Mouse (Mus musculus) cerebellum, adult 9-11 months (tissue): ENCODE results near the gene Cass4.

Experiments
- DNase-seq: peaks from one replicate; pipeline ENCODE4 v3.0.0; 2022

Cass4 gene

DNA sequence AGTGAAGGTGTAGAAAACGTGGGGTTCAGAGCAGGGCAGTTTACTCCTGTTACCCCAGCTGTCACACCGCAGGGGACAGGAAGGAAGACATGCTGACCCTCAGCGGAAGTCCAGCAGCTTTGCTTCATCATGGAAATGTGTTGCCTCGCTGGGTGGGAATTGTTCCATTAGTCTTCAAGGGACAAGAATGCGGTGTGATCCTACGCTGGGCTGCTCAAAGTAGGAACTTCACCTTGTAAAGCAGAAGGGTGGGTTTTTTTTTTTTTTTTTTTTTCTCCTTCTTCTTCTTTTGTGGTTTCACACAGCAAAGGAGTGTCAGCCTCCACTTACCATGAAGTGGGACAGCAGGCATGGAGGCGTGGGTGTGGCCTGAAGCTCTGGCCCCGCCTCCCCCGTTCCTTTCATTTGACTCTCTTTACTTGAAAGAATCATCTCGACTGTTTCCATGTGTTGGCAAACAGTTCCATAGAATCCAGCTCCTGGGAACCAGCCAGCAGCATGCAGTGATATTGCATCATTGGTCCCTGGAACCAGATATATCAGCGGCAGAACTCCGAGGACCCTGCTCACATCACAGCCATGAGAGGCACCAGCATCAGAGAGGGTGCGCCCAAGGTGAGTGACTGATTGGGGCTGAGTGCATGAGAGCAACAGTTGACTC, at the start of gene Cass4:
Gene Cass4, plus strand, starts transcription at position 404 of the 661 bp plus-strand sequence.
- DNase-seq, result no peak

- DNase-seq, result peak; percentile 19
These were observed 48.9 kb upstream of the Cass4 start for GRCm38 (mm10) chr2:172344669-172345068.

GRCm38 (mm10) chr2:172345258-172345738, 48.3 kb upstream of the Cass4 start, which contains the start of gene Fam210b:
Gene Fam210b (plus strand): TSS chr2:172345565.
- peak; percentile 96 for DNase-seq

GRCm38 (mm10) chr2:172346034-172346929, 47.3 kb upstream of the Cass4 start:
- DNase-seq, result peak; percentile 60

DNA sequence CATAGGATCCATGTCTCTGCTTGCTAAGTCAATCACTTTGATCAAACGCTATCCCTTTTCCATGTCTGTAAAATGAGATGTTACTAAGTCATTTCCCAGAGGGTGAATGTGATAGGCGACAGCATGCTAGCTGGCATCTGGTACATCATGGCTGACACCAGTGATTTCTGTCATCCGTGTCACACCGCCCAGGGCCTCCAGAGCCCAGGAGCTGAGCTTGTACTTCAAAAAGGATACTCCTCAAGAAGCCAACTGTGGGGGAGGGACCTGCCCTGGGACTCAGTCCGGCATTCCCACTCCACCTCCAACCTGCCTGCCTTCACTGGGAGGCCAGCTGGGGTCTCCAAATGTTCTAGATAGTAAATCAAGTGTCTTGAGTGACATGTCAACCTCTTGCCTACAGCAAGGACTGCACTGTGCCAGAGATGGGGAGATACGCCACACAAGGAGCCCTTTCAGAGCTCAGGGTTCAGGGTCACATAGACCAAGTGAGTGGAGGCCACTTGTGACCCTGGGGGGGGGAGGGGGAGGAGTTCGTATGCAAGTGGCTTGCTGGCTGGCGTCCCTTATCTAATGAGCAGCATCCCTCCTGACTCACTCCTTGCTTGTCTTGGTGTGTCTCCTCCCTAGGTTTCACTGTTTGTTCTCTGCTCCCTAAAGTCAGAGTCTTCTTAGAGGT, 46.5 kb upstream of the Cass4 start:
- peak; percentile 26 for DNase-seq

GRCm38 (mm10) chr2:172348297-172348950, 45.2 kb upstream of the Cass4 start:
- peak; percentile 22 for DNase-seq

- no peak for DNase-seq
These were observed 43.8 kb upstream of the Cass4 start for GRCm38 (mm10) chr2:172349776-172350175.

DNA sequence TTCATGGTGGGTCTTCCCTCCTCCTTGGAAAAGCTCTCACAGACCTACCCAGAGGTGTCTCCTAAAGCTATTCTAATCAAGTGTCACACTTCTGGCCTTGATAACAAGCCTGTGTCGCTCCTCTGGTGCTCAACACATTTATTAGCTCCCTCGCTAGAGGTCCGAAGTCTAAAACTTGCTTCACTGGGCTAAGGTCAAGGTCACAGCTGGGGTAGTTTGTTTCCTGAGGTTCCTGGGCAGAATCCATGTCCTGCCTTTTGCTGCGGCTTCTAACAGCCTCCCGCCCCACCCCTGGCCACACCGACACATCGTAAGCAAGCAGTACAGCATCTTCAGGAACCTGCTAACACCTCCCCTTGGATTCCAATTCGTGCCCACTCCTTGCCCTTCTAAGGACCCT, 42.8 kb upstream of the Cass4 start:
- DNase-seq, result no peak

GRCm38 (mm10) chr2:172353218-172353617, 40.4 kb upstream of the Cass4 start:
- no peak for DNase-seq

DNA sequence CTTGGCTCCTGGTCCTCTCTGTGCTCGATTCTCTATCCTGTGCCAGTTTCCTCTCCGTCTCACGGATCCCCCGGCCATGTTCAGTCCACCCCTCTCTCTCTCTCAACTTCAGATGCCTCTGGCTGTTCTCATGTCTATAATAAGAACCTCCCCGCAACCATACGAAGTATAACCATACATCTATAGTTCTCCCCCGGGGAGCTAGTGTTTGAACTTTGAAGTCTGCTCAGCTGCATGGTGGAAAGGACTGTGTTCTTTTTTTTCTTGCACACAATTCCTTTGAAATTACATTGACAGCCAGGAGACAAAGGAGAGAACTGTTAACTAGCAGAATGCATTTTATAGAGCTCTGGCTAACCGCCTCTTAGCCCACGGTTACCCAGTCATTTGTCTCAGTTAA, 38.8 kb upstream of the Cass4 start:
- no peak for DNase-seq

- DNase-seq, result no peak
These were observed 37.8 kb upstream of the Cass4 start for GRCm38 (mm10) chr2:172355833-172356232.

- no peak for DNase-seq
These were observed 30.4 kb upstream of the Cass4 start for GRCm38 (mm10) chr2:172363176-172363575.

DNA sequence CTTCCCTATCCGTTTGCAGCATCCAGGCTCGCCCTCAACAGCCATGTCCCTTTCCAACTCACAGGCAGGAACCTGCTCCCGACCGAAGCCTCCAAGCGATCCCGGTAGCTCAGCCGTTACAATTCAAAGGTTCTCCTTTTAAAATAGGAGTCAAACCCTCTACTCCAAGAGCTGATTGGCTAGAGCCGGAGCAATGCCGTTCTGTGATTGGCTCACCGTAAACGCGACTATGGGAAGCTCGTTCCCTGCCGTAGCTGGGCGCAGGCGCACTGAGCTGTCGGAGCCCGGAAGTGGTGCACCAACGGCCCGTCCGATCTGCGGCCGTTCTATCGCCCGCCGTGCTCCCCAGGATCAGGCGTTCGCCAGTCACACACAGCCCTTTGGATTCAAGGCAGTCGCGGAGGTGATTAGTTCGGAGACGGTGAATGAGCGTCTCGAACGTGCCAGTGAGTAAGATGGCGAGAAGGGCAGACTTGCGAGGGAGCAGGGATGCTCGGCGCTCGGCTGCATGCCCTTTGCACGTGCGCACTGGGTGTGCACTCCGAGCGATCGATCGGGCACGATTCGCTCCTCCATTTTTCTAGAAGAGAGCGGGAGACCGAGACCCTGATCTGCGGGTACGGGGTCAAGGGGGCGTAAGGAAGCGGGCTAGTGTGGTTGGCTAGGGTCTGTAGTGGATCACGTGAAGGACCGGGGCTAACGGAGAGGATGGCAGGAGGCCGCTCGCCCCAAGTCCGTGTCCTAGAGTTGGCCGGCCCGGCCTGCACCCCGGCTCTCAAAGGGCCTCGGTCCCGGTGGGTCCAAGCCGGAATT, 23.0 kb upstream of the Cass4 start, which contains the start of the genes Aurka and Cstf1:
Gene Aurka, minus strand, starts transcription at position 125 of the 813 bp plus-strand sequence.
Gene Cstf1, plus strand, starts transcription at position 271 of the 813 bp plus-strand sequence.
- peak; percentile 95 for DNase-seq

GRCm38 (mm10) chr2:172371258-172371657, 22.3 kb upstream of the Cass4 start:
- DNase-seq, result no peak

- no peak for DNase-seq
These were observed 17.0 kb upstream of the Cass4 start for GRCm38 (mm10) chr2:172376551-172376950.

DNA sequence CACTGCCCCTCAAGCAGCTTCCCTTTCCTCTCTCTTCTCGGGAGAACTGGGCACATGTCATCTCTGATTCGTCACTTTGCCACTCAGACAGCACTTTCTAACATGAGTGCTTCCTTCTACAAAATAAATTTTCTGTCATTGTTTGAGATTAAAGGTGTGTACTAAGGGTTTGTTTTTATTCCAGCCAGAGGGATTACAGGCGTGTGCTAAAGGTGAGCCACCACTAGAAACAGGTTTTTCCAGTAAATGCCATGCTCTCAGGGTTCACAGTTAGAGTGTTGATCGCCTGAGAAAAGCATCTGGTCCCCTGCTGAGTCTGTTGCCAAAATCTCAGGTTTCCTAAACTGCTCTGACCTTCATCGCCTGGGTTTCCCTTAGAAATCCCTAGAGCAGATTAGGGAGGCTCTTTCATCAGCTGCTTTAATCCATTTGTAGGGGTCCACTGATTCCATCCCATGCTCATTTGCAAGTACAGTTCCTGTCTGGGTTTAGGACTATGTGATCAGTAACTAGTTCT, 16.5 kb upstream of the Cass4 start:
- no peak for DNase-seq

DNA sequence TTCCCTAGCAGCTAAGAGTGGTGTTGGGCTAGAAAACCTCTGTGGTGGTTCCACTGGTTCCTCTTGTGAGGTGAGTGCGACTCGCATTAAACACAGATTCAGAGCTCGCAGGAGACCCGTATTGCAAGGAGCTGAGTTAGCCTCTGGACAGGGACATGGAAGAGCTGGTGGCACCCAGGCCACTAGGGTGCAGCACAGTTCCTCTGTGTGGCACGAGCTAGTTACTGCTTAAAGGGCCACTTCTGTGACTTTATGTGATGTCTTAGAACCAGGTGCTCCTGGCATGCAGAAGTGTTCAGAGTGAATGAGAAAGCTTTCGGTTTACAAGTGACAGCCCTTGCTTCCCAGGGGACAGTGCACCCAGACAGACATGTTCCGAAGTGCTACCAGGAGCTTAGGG, 15.3 kb upstream of the Cass4 start:
- DNase-seq, result no peak

- no peak for DNase-seq
These were observed 13.1 kb upstream of the Cass4 start for GRCm38 (mm10) chr2:172380513-172380912.

DNA sequence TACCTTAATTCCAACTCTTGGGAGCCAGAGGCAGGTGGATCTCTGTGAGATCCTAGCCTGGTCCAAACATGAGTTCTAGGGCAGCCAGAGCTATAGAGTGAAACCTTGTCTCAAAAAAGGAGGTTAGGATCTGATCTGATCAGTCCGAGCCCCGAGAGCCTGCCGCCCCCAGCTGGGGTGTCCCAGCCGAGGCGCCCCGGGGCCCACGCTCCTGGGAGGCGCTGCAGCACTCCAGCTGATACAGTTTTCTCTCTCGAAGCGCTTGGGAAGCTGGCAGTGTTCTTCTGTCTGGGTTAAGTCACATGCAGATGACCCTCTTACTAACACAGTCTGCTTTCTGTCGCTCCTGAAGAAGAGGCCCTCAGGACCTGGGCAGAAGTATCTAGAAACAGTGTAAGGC, 12.3 kb upstream of the Cass4 start:
- no peak for DNase-seq

GRCm38 (mm10) chr2:172381898-172382297, 11.7 kb upstream of the Cass4 start:
- no peak for DNase-seq

GRCm38 (mm10) chr2:172384715-172385114, 8.9 kb upstream of the Cass4 start:
- no peak for DNase-seq
